Mouse (Mus musculus): ENCODE results near the gene A4gnt.

A4gnt gene

DNA sequence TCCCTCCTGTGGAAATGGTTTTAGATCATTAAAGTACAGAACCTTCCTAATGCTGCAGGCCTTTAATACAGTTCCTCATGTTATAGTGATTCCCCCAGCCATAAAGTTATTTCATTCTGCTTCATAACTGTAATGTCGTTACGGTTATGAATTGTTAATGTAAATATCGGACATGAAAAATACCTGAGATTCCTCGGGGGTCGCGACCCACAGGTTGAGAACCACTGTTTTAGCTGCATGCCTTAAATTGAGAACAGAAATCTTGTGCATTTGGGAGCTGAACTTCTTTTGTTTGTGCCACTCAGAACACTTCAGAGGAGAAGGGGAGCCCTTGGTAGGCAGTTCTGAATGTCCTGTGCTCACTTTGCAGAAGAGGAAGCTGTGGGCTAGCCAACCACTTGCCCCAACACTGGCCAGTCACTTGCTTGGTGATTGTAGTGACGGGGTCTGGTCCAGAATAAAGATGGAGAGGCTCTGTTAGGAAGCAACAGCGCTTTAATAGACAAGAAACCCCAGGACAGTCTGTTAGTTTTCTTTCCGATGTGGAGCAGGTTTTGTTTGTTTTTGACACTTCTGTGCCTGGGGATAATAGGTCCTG, 18.3 kb downstream of the A4gnt start:
- in situ Hi-C loops (cut with MboI; ENCODE audit: low pct_unique_long_range_greater_than_20kb in 1 of 2, low sequenced_read_pairs in 2 of 2, unreplicated experiment in 1 of 2) = no loop called here

DNA sequence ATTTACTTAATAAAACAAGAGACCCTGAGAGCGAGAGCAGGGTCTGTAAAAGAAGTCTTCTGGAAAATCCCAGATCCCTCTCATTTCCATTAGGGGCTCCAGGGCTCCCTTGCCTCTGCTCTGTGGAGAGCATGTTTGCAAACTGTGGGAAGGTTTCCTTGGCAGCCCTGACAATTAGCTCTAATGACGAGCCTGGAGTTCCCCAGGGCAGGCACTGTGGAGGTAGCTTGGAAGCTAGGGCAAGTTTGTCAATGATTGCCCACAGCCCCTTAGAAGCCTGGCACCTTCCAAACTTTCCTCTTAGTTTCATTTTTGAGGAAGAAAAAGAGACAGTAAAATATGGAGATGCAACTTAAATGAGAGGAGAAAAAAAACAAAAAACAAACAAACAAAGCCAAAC, 19.5 kb downstream of the A4gnt start:
- in situ Hi-C loops (cut with MboI; ENCODE audit: low pct_unique_long_range_greater_than_20kb in 1 of 2, low sequenced_read_pairs in 2 of 2, unreplicated experiment in 1 of 2) = no loop called here

DNA sequence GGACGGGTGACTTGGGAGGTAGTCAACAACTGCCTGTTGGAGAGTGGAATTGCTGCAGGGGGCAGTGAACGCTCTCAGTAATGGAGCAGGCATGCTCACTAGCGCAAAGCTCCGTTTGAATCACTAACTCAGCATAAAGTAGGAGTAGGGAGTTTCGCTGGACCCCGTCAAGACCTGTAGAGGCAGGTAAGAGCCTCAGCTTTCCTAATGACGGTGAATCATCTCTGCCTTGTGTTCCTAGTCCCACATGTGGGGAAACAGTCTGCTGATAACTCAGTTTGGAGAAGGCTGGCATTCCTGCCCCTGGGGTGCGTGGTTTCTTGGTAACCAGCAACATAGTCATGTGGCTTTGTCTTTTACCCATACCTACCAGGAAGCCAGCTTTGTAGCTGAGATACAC, 20.0 kb downstream of the A4gnt start:
- in situ Hi-C loops (cut with MboI; ENCODE audit: low pct_unique_long_range_greater_than_20kb in 1 of 2, low sequenced_read_pairs in 2 of 2, unreplicated experiment in 1 of 2) = no loop called here

DNA sequence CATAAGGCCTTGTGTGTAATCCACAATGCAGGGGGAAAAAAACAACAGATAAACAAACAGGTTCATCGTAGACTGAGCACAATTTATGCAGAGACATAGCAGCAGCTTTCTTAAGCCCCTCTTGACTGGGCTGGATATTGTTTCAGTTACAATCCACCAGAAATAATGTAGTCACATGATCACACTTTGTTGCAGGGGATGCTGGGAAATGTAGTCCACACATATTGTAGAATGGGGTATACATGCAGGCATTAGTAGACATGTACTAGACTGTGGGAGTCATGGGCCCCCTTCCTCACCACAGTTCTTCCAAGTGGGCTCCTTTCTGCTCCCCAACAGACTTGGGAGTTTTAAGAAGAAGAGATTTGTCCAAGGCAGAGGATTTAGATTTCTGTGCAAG, 24.5 kb downstream of the A4gnt start:
- in situ Hi-C loops (cut with MboI; ENCODE audit: low pct_unique_long_range_greater_than_20kb in 1 of 2, low sequenced_read_pairs in 2 of 2, unreplicated experiment in 1 of 2) = no loop called here

DNA sequence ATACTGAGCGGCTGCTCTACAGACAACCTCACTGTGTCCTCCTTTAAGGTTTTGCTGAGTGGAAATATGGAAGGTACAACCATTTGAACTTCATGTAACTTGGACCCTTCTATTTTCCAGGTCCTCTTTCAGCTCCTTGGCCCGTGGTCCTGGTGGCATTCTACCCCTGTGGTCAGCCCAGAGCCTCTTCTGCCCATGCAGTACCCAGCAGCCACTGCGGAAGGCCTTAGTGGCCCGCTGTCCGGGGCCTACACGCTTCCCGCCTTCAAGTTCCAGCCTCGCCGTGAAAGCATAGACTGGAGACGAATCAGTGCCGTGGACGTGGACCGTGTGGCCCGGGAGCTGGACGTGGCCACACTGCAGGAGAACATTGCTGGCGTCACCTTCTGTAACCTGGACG, 24.9 kb downstream of the A4gnt start:
- in situ Hi-C loops (cut with MboI; ENCODE audit: low pct_unique_long_range_greater_than_20kb in 1 of 2, low sequenced_read_pairs in 2 of 2, unreplicated experiment in 1 of 2) = no loop called here

DNA sequence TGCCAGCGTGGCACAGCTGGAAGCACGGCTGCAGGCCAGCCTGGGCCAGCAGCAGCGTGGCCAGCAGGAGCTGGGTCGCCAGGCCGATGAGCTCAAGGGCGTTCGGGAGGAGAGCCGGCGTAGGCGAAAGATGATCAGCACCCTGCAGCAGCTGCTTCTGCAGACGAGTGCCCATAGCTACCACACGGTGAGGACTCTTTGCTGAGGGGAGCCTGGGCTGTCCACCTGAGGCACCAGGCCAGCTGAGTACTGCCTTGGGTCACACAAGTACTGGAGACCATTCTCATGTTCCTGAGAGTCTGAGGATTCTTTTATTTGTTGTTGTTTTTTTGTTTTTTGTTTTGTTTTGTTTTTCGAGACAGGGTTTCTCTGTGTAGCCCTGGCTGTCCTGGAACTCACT, 25.4 kb downstream of the A4gnt start:
- in situ Hi-C loops (cut with MboI; ENCODE audit: low pct_unique_long_range_greater_than_20kb in 1 of 2, low sequenced_read_pairs in 2 of 2, unreplicated experiment in 1 of 2) = no loop called here

DNA sequence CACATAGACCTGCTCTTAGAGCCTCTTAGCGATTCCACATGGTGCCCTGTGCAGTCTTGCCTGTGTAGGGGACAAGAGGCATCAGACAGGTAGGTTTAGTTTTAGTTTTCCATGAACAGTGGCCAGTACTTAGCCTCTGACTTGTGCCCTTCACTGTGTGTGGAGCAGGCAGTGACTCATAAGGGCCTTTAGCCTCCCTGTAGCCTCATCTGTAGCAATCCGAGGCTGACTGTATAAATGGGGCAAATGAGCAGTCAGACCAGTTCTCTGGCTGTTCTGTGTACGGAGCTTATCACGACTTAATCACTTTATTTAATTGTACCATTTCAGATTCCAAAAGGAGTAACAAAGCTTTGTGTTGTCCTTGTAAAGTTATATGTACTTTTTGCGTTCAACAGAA, 27.7 kb downstream of the A4gnt start:
- in situ Hi-C loops (cut with MboI; ENCODE audit: low pct_unique_long_range_greater_than_20kb in 1 of 2, low sequenced_read_pairs in 2 of 2, unreplicated experiment in 1 of 2) = no loop called here

DNA sequence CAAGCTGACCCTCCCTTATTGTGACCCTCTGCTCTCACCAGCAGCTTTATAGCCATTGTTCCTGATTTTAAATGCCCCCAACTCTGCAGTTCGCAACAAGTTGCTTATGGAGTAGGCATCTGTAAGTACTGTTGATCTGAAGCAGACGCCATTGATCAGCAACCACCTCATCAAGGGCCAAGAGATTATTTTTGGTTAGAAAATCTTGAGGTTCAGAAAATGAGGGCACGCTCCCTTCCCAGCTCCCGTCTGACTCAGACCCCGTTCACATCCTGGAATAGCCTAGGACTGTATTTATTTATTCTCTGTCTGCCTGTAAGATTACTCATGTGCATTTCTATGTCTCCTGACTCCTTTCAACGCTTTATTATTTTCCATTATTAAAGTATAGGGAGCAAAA, 33.1 kb downstream of the A4gnt start:
- in situ Hi-C loops (cut with MboI; ENCODE audit: low pct_unique_long_range_greater_than_20kb in 1 of 2, low sequenced_read_pairs in 2 of 2, unreplicated experiment in 1 of 2) = no loop called here

DNA sequence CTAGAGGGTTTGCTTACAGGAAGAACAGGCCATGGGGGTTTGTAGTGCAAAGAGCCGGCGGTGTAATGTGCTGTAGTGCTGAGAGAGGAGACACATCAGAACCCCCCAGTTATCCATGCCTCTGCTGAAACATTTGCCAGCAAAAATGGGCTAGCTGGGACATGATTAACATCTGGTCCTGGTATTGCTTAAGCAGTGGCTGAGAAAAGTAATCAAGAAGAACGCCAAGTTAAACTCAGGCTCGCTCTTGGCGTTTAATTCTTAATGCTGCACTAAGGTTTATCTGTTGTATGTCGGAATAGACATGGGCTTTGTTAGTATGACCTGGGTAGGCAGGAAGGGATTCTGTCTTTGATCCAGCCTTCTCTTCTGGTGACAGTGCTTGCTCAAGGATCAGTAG, 33.8 kb downstream of the A4gnt start:
- in situ Hi-C loops (cut with MboI; ENCODE audit: low pct_unique_long_range_greater_than_20kb in 1 of 2, low sequenced_read_pairs in 2 of 2, unreplicated experiment in 1 of 2) = no loop called here

DNA sequence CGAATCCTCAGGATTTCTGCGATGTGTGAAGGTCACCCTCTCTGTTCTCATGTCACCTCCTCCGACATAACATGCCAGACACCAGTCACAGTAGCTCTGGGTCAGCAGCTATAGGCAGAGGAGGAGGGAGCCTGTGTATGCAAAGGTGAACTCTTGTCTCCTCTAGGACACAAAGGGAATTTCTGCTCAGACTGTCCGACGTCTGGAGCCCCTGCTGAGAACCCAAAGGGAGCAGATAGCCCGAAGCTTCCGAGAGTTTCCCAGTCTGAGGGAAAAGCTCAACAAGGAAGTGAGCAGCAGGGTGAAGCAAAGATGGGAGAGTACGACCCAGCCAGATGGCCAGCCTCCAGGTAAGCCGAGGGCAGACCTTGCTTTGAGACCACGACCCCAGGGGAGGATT, 48.5 kb downstream of the A4gnt start:
- in situ Hi-C loops (cut with MboI; ENCODE audit: low pct_unique_long_range_greater_than_20kb in 1 of 2, low sequenced_read_pairs in 2 of 2, unreplicated experiment in 1 of 2) = loop anchor here (5.0 to 25.0 kb wide), 2 partner anchors 68 to 198 kb away; partner anchors contain the start of gene Nme9 (in 1 of the 2)

DNA sequence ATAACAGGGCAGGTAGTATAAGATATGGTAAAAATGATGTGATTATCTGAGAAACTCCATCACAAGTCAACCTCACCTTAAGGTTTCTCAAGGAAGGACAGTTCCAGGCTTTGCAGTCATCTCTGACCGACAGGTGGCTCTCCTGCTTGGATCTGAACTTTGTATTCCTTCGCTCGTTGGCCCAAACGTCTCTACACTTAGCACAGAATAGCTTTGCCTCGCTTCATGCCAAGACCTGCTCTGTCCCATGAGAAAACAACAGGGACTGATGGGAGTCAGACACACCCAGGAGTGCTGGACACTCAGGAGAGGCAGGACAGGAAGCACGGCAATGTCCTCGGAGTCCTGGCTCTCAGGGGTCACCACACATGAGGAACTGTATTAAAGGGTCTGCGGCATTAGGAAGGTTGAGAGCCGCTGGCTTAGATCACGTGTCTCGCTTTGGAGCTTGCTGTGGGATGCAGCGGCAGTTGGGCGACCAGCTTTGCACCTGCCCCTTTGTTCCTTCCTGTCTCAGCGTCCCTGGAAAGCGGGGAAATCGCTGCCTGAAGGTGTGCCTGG, 49.4 kb downstream of the A4gnt start:
- in situ Hi-C loops (cut with MboI; ENCODE audit: low pct_unique_long_range_greater_than_20kb in 1 of 2, low sequenced_read_pairs in 2 of 2, unreplicated experiment in 1 of 2) = loop anchor here (5.0 to 25.0 kb wide), 2 partner anchors 69 to 199 kb away; partner anchors contain the start of gene Nme9 (in 1 of the 2)

DNA sequence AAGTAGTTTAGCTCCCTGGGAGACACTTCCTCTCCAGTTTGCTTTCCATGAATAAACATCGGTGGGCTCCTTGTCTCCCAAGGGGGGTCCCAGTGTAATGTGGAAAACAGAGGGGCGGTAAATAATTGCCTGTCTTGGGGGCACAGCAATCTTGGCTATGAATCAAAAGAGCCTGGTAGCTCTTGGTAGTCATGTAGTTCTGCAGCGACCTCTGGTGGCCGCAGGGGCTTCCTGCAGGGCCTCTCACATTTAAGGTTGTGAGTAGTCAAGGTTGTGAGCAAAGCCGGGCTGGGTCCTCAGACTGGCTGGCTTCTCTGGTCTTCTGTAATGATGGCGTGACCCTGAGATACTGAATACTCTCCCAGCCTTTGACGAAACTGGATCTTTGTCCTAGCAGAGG, 50.1 kb downstream of the A4gnt start:
- in situ Hi-C loops (cut with MboI; ENCODE audit: low pct_unique_long_range_greater_than_20kb in 1 of 2, low sequenced_read_pairs in 2 of 2, unreplicated experiment in 1 of 2) = loop anchor here (5.0 to 25.0 kb wide), 2 partner anchors 70 to 200 kb away; partner anchors contain the start of gene Nme9 (in 1 of the 2)

DNA sequence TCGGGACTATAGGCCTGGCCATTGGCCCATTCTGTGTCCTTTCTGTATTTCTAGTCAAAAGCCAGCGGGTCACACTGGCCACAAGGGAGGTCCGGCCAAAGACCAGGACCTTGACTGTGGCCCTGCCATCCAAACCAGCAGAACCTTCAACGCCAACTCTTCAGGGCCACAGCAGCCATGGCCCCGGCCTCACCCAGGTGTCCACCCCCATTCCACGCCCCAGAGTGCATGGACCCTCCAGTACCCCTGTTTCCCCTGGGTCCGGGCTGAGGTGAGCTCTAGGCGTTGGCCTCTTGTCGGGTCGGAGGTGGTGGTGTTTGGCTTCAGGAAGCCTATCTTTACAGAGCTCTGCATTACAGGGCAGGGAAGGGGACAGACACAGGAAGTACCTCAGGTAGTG, 50.6 kb downstream of the A4gnt start:
- in situ Hi-C loops (cut with MboI; ENCODE audit: low pct_unique_long_range_greater_than_20kb in 1 of 2, low sequenced_read_pairs in 2 of 2, unreplicated experiment in 1 of 2) = loop anchor here (5.0 to 25.0 kb wide), 2 partner anchors 71 to 201 kb away; partner anchors contain the start of gene Nme9 (in 1 of the 2)

DNA sequence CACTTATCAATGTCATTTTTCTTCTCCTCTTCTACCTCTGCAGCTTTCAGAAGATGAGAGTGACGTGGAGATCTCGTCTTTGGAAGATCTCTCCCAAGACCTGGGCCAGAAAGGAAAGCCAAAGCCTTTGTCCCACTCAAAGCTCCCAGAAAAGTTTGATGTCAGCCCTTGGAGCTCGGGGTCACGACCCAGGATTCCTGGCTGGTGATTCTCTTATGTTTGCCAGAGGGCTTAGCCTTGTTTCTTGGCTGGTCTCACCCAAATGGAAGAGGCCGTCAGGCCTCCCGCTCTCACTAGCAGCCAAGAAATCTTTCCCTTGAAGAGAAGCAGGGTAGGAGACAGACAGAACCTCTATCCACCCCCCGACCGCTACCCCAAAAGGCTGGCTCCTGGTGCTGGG, 55.3 kb downstream of the A4gnt start:
- in situ Hi-C loops (cut with MboI; ENCODE audit: low pct_unique_long_range_greater_than_20kb in 1 of 2, low sequenced_read_pairs in 2 of 2, unreplicated experiment in 1 of 2) = loop anchor here in 1 of 2 experiments (25.0 kb wide), 1 partner anchor 205 kb away; the partner anchor contains the start of gene Nme9

DNA sequence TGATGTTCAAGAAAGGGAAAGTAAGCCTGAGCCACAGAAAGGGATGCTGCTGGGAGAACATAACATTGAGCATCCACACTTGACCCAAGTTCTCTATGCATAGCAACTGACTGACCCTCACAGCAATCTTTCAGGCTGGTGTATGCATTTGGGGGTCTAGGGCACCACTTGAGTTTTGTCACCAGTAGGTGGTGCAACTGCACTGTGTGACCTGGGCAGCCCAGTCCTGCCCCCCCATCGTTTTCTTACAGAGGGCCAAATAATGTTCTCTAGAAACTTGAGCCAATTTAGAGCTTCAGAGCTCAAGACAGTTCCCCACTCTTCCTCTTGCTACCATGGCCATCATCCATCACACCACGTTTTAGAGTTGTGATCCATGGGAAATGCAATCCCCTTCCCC, 59.3 kb downstream of the A4gnt start:
- in situ Hi-C loops (cut with MboI; ENCODE audit: low pct_unique_long_range_greater_than_20kb in 1 of 2, low sequenced_read_pairs in 2 of 2, unreplicated experiment in 1 of 2) = loop anchor here in 1 of 2 experiments (25.0 kb wide), 1 partner anchor 209 kb away; the partner anchor contains the start of gene Nme9

Measured in mouse embryonic stem cell (cell line).